Mouse (Mus musculus) small intestine, adult 2 months (tissue): ENCODE measurements at regions not wholly inside any gene's neighbourhood (a gene's known extent, or its start where the extent isn't known, plus 50 kb on each side); places are given as distances from the start of the nearest gene placed in this dataset.

Experiments used
- CTCF ChIP-seq: fragments of 200-500 bp; IDR thresholded peaks from 2 replicates; pipeline ENCODE4 v1.5.1; 2012; ENCODE audit warnings: low read depth, mild to moderate bottlenecking, control low read depth, inconsistent platforms, low read length, moderate library complexity, mixed read lengths; ENCODE audit not compliant: insufficient replicate concordance, insufficient read length; ENCODE audit errors: extremely low read depth
- POLR2A ChIP-seq: fragments of 200-500 bp; IDR thresholded peaks from 2 replicates; pipeline ENCODE4 v1.6.1; 2012; ENCODE audit warnings: low read depth, mild to moderate bottlenecking, control low read depth, inconsistent platforms, low read length, moderate library complexity

DNA sequence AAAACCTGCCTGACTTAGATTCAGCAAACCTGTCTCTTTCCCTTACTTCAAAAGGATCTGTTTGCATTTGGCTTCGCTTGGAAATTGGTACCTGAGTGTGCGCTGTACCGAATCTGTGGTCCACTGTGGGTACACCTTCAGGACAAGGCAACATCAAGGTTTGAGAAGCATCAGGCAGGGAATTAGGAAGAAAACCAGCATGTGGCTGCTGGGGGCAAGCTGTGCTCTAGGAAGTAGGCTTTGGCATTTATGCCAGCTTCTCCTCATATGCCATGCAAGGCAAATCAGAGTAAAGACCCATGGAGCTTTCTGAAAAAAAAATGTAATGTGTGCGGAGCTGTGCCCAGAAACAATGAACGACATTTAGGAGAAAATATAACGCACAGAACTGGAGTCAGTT is 1031.6 kb upstream of the Adgrl4 start:
- TF ChIP-seq CTCF: no peak
- TF ChIP-seq POLR2A: no peak
